10 mouse cellular contexts compared by ENCODE assay signal in genomic region chr15:98771813-98772425, GRCm38 (mm10). TPM values are rescaled to one million over a fixed set of nuclear protein-coding genes. Genes with fewer than 3 reads are reported as not detected.
DNase-seq lines count a peak whose midpoint lies in the region; ATAC-seq and TF ChIP-seq lines count a peak whose summit lies in the region.
"Had no signal": no experiment of that assay in that cellular context is flagged by ENCODE, and none has a peak within 500 bp of the region (broad histone marks: within the 10 kb centered on the region; RNA-seq: fewer than 3 reads in every experiment).

No protein-coding gene starts in this region.

- H3K27me3 ChIP-seq in heart, embryonic 15.5 days: peaks cover 85% of the 10 kb centered on the region
- peaks cover 11% of the 10 kb centered on the region for H3K27me3 ChIP-seq in ES-Bruce4 (ENCODE audit: control insufficient read depth, insufficient read depth, low read length, poor library complexity, severe bottlenecking)
- H3K27me3 ChIP-seq in forebrain, embryonic 13.5 days: peaks cover 95% of the 10 kb centered on the region
- H3K27me3 ChIP-seq in liver, postnatal 0 days (ENCODE audit: insufficient read depth, low read length): peaks cover 57% of the 10 kb centered on the region

- 15% methylated on average over 12 of the region's 12 CpGs for WGBS in heart, embryonic 15.5 days
- 3% methylated on average over 12 of the region's 12 CpGs for WGBS in forebrain, embryonic 13.5 days
- WGBS in liver, postnatal 0 days (ENCODE audit: insufficient replicate concordance): 11% methylated on average over 12 of the region's 12 CpGs

- peak overlapping the region; percentile 76 for H3K4me2 ChIP-seq in heart, embryonic 15.5 days
- peak overlapping the region; percentile 48; the same call in 1 of the 2 replicates for H3K4me2 ChIP-seq in forebrain, embryonic 13.5 days
- peak overlapping the region; percentile 79 for H3K4me2 ChIP-seq in liver, postnatal 0 days (ENCODE audit: low read depth, low read length)

- no peak overlapping the region for H3K27ac ChIP-seq in heart, embryonic 15.5 days
- no peak overlapping the region for H3K27ac ChIP-seq in ES-Bruce4 (ENCODE audit: insufficient read depth, low read length)
- no peak overlapping the region for H3K27ac ChIP-seq in forebrain, embryonic 13.5 days
- H3K27ac ChIP-seq in liver, postnatal 0 days (ENCODE audit: low read depth): no peak overlapping the region

- TF ChIP-seq CTCF in ES-Bruce4 (IDR thresholded peaks at IDR 0.05; ENCODE audit: low read depth, low read length): no peak
- TF ChIP-seq CTCF in liver, postnatal 0 days (IDR thresholded peaks at IDR 0.05; ENCODE audit: low read depth): no peak

- H3K36me3 ChIP-seq in heart, embryonic 15.5 days: no peaks in the 10 kb centered on the region
- no peaks in the 10 kb centered on the region for H3K36me3 ChIP-seq in ES-Bruce4 (ENCODE audit: control insufficient read depth, insufficient read depth, low read length, poor library complexity, severe bottlenecking)
- H3K36me3 ChIP-seq in forebrain, embryonic 13.5 days (ENCODE audit: poor library complexity, severe bottlenecking): no peaks in the 10 kb centered on the region
- no peaks in the 10 kb centered on the region for H3K36me3 ChIP-seq in liver, postnatal 0 days (replicated peaks; ENCODE audit: insufficient read depth, low read length)

- no peak for TF ChIP-seq POLR2A in ES-Bruce4 (IDR thresholded peaks at IDR 0.05; ENCODE audit: insufficient read depth, low read length)

- H3K9me3 ChIP-seq in heart, embryonic 15.5 days (replicated peaks): no peaks in the 10 kb centered on the region
- no peaks in the 10 kb centered on the region for H3K9me3 ChIP-seq in ES-Bruce4 (replicated peaks; ENCODE audit: control insufficient read depth, insufficient read depth, low read length, poor library complexity, severe bottlenecking)
- no peaks in the 10 kb centered on the region for H3K9me3 ChIP-seq in forebrain, embryonic 13.5 days (replicated peaks)
- no peaks in the 10 kb centered on the region for H3K9me3 ChIP-seq in liver, postnatal 0 days (ENCODE audit: low read length)

- H3K4me1 ChIP-seq in heart, embryonic 15.5 days (replicated peaks): peaks cover 34% of the 10 kb centered on the region
- H3K4me1 ChIP-seq in ES-Bruce4 (ENCODE audit: control insufficient read depth, insufficient read depth, low read length): peaks cover 2% of the 10 kb centered on the region
- peaks cover 26% of the 10 kb centered on the region for H3K4me1 ChIP-seq in forebrain, embryonic 13.5 days
- peaks cover 20% of the 10 kb centered on the region for H3K4me1 ChIP-seq in liver, postnatal 0 days (ENCODE audit: insufficient read depth)

- no peak overlapping the region for H3K9ac ChIP-seq in heart, embryonic 15.5 days
- no peak overlapping the region for H3K9ac ChIP-seq in ES-Bruce4 (ENCODE audit: low read depth, poor library complexity, severe bottlenecking)
- H3K9ac ChIP-seq in forebrain, embryonic 13.5 days: no peak overlapping the region
- peak overlapping the region; percentile 46; the same call in 1 of the 2 replicates for H3K9ac ChIP-seq in liver, postnatal 0 days (replicated peaks)

- TF ChIP-seq EP300 in ES-Bruce4 (IDR thresholded peaks at IDR 0.05; ENCODE audit: insufficient read depth, low read depth, low read length): no peak
- TF ChIP-seq EP300 in liver, postnatal 0 days (IDR thresholded peaks at IDR 0.05; ENCODE audit: low read depth): no peak

- no peak for DNase-seq in heart, postnatal 4 days
- no peak for DNase-seq in liver, postnatal 0 days
- DNase-seq in layer of hippocampus, postnatal 25 days (ENCODE audit: extremely low spot score in 1 of 2, low spot score in 1 of 2): no peak
- no peak for DNase-seq in embryo, embryonic 10.5 days (ENCODE audit: low spot score)
- DNase-seq in adrenal gland, adult (ENCODE audit: inconsistent age in 2 of 2, low spot score in 1 of 2): no peak
- DNase-seq: cerebellum, postnatal 25 days had no signal

- peak overlapping the region; percentile 48 for H3K4me3 ChIP-seq in heart, embryonic 15.5 days
- peak overlapping the region; percentile 57 for H3K4me3 ChIP-seq in ES-Bruce4 (ENCODE audit: low read depth, low read length)
- peak overlapping the region; percentile 19; the same call in 1 of the 2 replicates for H3K4me3 ChIP-seq in forebrain, embryonic 13.5 days
- peak overlapping the region; percentile 49 for H3K4me3 ChIP-seq in liver, postnatal 0 days (ENCODE audit: low read depth, low read length)

- no peak for ATAC-seq in heart, embryonic 15.5 days (replicated peaks; ENCODE audit: insufficient number of reproducible peaks, insufficient read depth, low FRiP score, low read depth)
- no peak for ATAC-seq in forebrain, embryonic 13.5 days
- no peak for ATAC-seq in liver, postnatal 0 days

RNA-seq across cellular contexts. Expression of gene Wnt10b, which starts 6.0 kb away (rescaled TPM):
- polyA plus RNA-seq in heart, embryonic 15.5 days (2015; fragmentation: Nextera tagmentation; extraction: Ambion mirVana): 0.46 TPM in 1 of 2 replicates, not detected in the other
- total RNA-seq in heart, postnatal 4 days (2021): under 1 TPM; 0.36 to 0.50 TPM
- 1.7 and 1.8 TPM in 2 replicates for polyA plus RNA-seq in ES-Bruce4 (2011; ENCODE audit: insufficient read depth, insufficient read length, low read depth, missing spikeins)
- polyA plus RNA-seq in forebrain, embryonic 13.5 days (2015; fragmentation: Nextera tagmentation; extraction: Ambion mirVana): not detected in 2 replicates
- polyA plus RNA-seq in liver, postnatal 0 days (2015; fragmentation: Nextera tagmentation; extraction: Ambion mirVana): 0.04 and 0.08 TPM in 2 replicates
- total RNA-seq in layer of hippocampus, postnatal 25 days (2021): under 1 TPM; 0.31 to 0.37 TPM

RNA-seq across cellular contexts. Expression of gene Arf3, which starts 8.9 kb away (rescaled TPM):
- polyA plus RNA-seq in heart, embryonic 15.5 days (2015; fragmentation: Nextera tagmentation; extraction: Ambion mirVana): 29.5 and 41.5 TPM in 2 replicates
- 10 to 100 TPM; 40.9 to 43.7 TPM for total RNA-seq in heart, postnatal 4 days (2021)
- 58.4 and 59.3 TPM in 2 replicates for polyA plus RNA-seq in ES-Bruce4 (2011; ENCODE audit: insufficient read depth, insufficient read length, low read depth, missing spikeins)
- polyA plus RNA-seq in forebrain, embryonic 13.5 days (2015; fragmentation: Nextera tagmentation; extraction: Ambion mirVana): 49.2 and 55.1 TPM in 2 replicates
- polyA plus RNA-seq in liver, postnatal 0 days (2015; fragmentation: Nextera tagmentation; extraction: Ambion mirVana): 9.6 and 10.4 TPM in 2 replicates
- total RNA-seq in layer of hippocampus, postnatal 25 days (2021): 100 to 1,000 TPM; 759 to 832 TPM

RNA-seq across cellular contexts. Expression of gene Wnt1, which starts 17.7 kb away (rescaled TPM):
- not detected in 2 replicates for polyA plus RNA-seq in heart, embryonic 15.5 days (2015; fragmentation: Nextera tagmentation; extraction: Ambion mirVana)
- not detected for total RNA-seq in heart, postnatal 4 days (2021)
- not detected in 2 replicates for polyA plus RNA-seq in ES-Bruce4 (2011; ENCODE audit: insufficient read depth, insufficient read length, low read depth, missing spikeins)
- not detected in 2 replicates for polyA plus RNA-seq in forebrain, embryonic 13.5 days (2015; fragmentation: Nextera tagmentation; extraction: Ambion mirVana)
- not detected in 2 replicates for polyA plus RNA-seq in liver, postnatal 0 days (2015; fragmentation: Nextera tagmentation; extraction: Ambion mirVana)
- not detected for total RNA-seq in layer of hippocampus, postnatal 25 days (2021)
- total RNA-seq: left cerebral cortex, postnatal 36 days had no signal

RNA-seq across cellular contexts. Expression of gene Ddn, which starts 37.4 kb away (rescaled TPM):
- polyA plus RNA-seq in heart, embryonic 15.5 days (2015; fragmentation: Nextera tagmentation; extraction: Ambion mirVana): 0.32 and 0.66 TPM in 2 replicates
- total RNA-seq in heart, postnatal 4 days (2021): 1 to 10 TPM in 1 of 2 experiments, under 1 TPM in 1; 0.93 to 1.2 TPM
- not detected in 2 replicates for polyA plus RNA-seq in ES-Bruce4 (2011; ENCODE audit: insufficient read depth, insufficient read length, low read depth, missing spikeins)
- 0.05 and 0.15 TPM in 2 replicates for polyA plus RNA-seq in forebrain, embryonic 13.5 days (2015; fragmentation: Nextera tagmentation; extraction: Ambion mirVana)
- polyA plus RNA-seq in liver, postnatal 0 days (2015; fragmentation: Nextera tagmentation; extraction: Ambion mirVana): not detected in 2 replicates
- total RNA-seq in layer of hippocampus, postnatal 25 days (2021): 1,000 to 10,000 TPM; 1,586 to 1,599 TPM

RNA-seq across cellular contexts. Expression of gene Fkbp11, which starts 43.9 kb away (rescaled TPM):
- 20.9 and 26.6 TPM in 2 replicates for polyA plus RNA-seq in heart, embryonic 15.5 days (2015; fragmentation: Nextera tagmentation; extraction: Ambion mirVana)
- total RNA-seq in heart, postnatal 4 days (2021): 10 to 100 TPM; 11.0 to 12.8 TPM
- polyA plus RNA-seq in ES-Bruce4 (2011; ENCODE audit: insufficient read depth, insufficient read length, low read depth, missing spikeins): 28.2 and 30.0 TPM in 2 replicates
- polyA plus RNA-seq in forebrain, embryonic 13.5 days (2015; fragmentation: Nextera tagmentation; extraction: Ambion mirVana): 3.0 and 4.9 TPM in 2 replicates
- polyA plus RNA-seq in liver, postnatal 0 days (2015; fragmentation: Nextera tagmentation; extraction: Ambion mirVana): 58.5 and 62.4 TPM in 2 replicates
- total RNA-seq in layer of hippocampus, postnatal 25 days (2021): 1 to 10 TPM; 1.0 to 1.5 TPM
